Mouse (Mus musculus): ENCODE results near the gene Inpp5k. TPM values are rescaled to one million over a fixed set of nuclear protein-coding genes. Genes with fewer than 3 reads are reported as not detected.

The Inpp5k gene
- total RNA-seq, 1 experiment from 2014 or later, result 32.3 TPM

GRCm38 (mm10) chr11:75620136-75620780, 10.5 kb upstream of the Inpp5k start:
- peak; percentile 86 for DNase-seq

GRCm38 (mm10) chr11:75621426-75621825, 9.4 kb upstream of the Inpp5k start:
- DNase-seq, result no peak

- no peak for DNase-seq
Measured at GRCm38 (mm10) chr11:75622588-75623329, 8.0 kb upstream of the Inpp5k start.

GRCm38 (mm10) chr11:75624102-75624554, 6.7 kb upstream of the Inpp5k start:
- no peak for DNase-seq

GRCm38 (mm10) chr11:75625820-75626219, 5.0 kb upstream of the Inpp5k start:
- DNase-seq, result peak; percentile 78

- DNase-seq, result no peak
Measured at GRCm38 (mm10) chr11:75630098-75630497, 690 bp upstream of the Inpp5k start.

GRCm38 (mm10) chr11:75631561-75632225, 905 bp downstream of the Inpp5k start:
- peak; percentile 39 for DNase-seq

GRCm38 (mm10) chr11:75632921-75633320, 2.1 kb downstream of the Inpp5k start:
- no peak for DNase-seq

GRCm38 (mm10) chr11:75634801-75635200, 4.0 kb downstream of the Inpp5k start:
- DNase-seq, result no peak

- peak; percentile 34 for DNase-seq
Measured at GRCm38 (mm10) chr11:75635315-75635714, 4.5 kb downstream of the Inpp5k start.

- DNase-seq, result no peak
Measured at GRCm38 (mm10) chr11:75643323-75643722, 12.5 kb downstream of the Inpp5k start.

GRCm38 (mm10) chr11:75644684-75645083, 13.9 kb downstream of the Inpp5k start:
- no peak for DNase-seq

GRCm38 (mm10) chr11:75647681-75648211, 17.0 kb downstream of the Inpp5k start:
- DNase-seq, result peak; percentile 69

- DNase-seq, result peak; percentile 56
Measured at GRCm38 (mm10) chr11:75649155-75649561, 18.4 kb downstream of the Inpp5k start.

- peak; percentile 78 for DNase-seq
Measured at GRCm38 (mm10) chr11:75650311-75650710, 19.5 kb downstream of the Inpp5k start, which contains the start of gene Myo1c. Gene Myo1c, plus strand, starts transcription at chr11:75650504.

- no peak for DNase-seq
Measured at GRCm38 (mm10) chr11:75650958-75651425, 20.2 kb downstream of the Inpp5k start.

GRCm38 (mm10) chr11:75651426-75652221, 20.8 kb downstream of the Inpp5k start:
- peak; percentile 93 for DNase-seq

- DNase-seq, result no peak
Measured at GRCm38 (mm10) chr11:75652222-75652941, 21.6 kb downstream of the Inpp5k start.

GRCm38 (mm10) chr11:75652942-75653684, 22.3 kb downstream of the Inpp5k start:
- peak; percentile 39 for DNase-seq

- DNase-seq, result peak; percentile 91
Measured at GRCm38 (mm10) chr11:75653781-75654470, 23.1 kb downstream of the Inpp5k start.
